Mouse (Mus musculus) MEL (cell line): Measurements from ENCODE around the gene Rnase9.

ENCODE experiments used
- BHLHE40 ChIP-seq: IDR thresholded peaks from 2 replicates; pipeline ENCODE4 v1.6.1; 2012; ENCODE audit warnings: low read depth, mild to moderate bottlenecking, inconsistent platforms, low read length, improper control_type of control experiment, borderline replicate concordance
- CTCF ChIP-seq, 3 experiments: IDR thresholded peaks in 2 of 3; conservative IDR thresholded peaks in 1 of 3; 2 replicates each; pipeline ENCODE4 v1.5.1; 2011 to 2012; ENCODE audit warnings: low read length in 3 of 3, low read depth in 2 of 3, mild to moderate bottlenecking in 2 of 3, improper control_type of control experiment in 1 of 3, inconsistent platforms in 1 of 3, mixed read lengths in 1 of 3, moderate library complexity in 1 of 3; ENCODE audit not compliant: control insufficient read depth in 1 of 3, insufficient read depth in 1 of 3, poor library complexity in 1 of 3, severe bottlenecking in 1 of 3
- E2F4 ChIP-seq: IDR thresholded peaks from 2 replicates; pipeline ENCODE4 v1.6.1; 2011; ENCODE audit warnings: low read depth, low read length, improper control_type of control experiment, borderline replicate concordance
- ELF1 ChIP-seq: IDR thresholded peaks from 2 replicates; pipeline ENCODE4 v1.6.1; 2014; ENCODE audit warnings: low read depth, mild to moderate bottlenecking, inconsistent platforms, low read length, improper control_type of control experiment, moderate library complexity
- EP300 ChIP-seq, 2 experiments: IDR thresholded peaks; 2 replicates each; pipeline ENCODE4 v1.6.1; 2011; ENCODE audit warnings: improper control_type of control experiment in 2 of 2, low read length in 2 of 2, low read depth in 1 of 2, mild to moderate bottlenecking in 1 of 2
- GABPA ChIP-seq: IDR thresholded peaks from 2 replicates; pipeline ENCODE4 v1.6.1; 2012; ENCODE audit warnings: low read depth, mild to moderate bottlenecking, inconsistent platforms, low read length, improper control_type of control experiment, moderate library complexity
- GATA1 ChIP-seq: IDR thresholded peaks from 2 replicates; pipeline ENCODE4 v1.6.1; 2011; ENCODE audit warnings: low read depth, low read length, improper control_type of control experiment
- MAZ ChIP-seq: IDR thresholded peaks from 2 replicates; pipeline ENCODE4 v1.6.1; 2012; ENCODE audit warnings: low read depth, mild to moderate bottlenecking, inconsistent platforms, low read length, improper control_type of control experiment
- RAD21 ChIP-seq: IDR thresholded peaks from 2 replicates; pipeline ENCODE4 v1.6.1; 2011; ENCODE audit warnings: mild to moderate bottlenecking, low read depth, low read length, improper control_type of control experiment
- SIN3A ChIP-seq: IDR thresholded peaks from 2 replicates; pipeline ENCODE4 v1.6.1; 2012; ENCODE audit warnings: low read length, improper control_type of control experiment, inconsistent platforms
- TCF12 ChIP-seq: IDR thresholded peaks from 2 replicates; pipeline ENCODE4 v1.6.1; 2014; ENCODE audit warnings: low read depth, mild to moderate bottlenecking, inconsistent platforms, low read length, improper control_type of control experiment, moderate library complexity
- UBTF ChIP-seq: IDR thresholded peaks from 2 replicates; pipeline ENCODE4 v1.6.1; 2012; ENCODE audit warnings: low read depth, mild to moderate bottlenecking, inconsistent platforms, low read length, improper control_type of control experiment, moderate library complexity, borderline replicate concordance; ENCODE audit not compliant: insufficient read depth
- ZKSCAN1 ChIP-seq: IDR thresholded peaks from 2 replicates; pipeline ENCODE4 v1.6.1; 2012; ENCODE audit warnings: low read depth, mild to moderate bottlenecking, inconsistent platforms, low read length, improper control_type of control experiment, moderate library complexity

GRCm38 (mm10) chr14:51041769-51042168 lies at the start of gene Rnase9:
- TF ChIP-seq EP300 (IDR thresholded peaks at IDR 0.05; ENCODE audit: low read depth in 1 of 2, low read length in 2 of 2) (no peak), TCF12 (no peak), RAD21 (no peak), CTCF (IDR thresholded peaks at IDR 0.05 in 2 of 3, conservative IDR thresholded peaks at IDR 0.05 in 1 of 3; ENCODE audit: control insufficient read depth in 1 of 3, insufficient read depth in 1 of 3, low read depth in 2 of 3, low read length in 3 of 3, poor library complexity in 1 of 3, severe bottlenecking in 1 of 3) (no peak), SIN3A (no peak), GABPA (no peak), ZKSCAN1 (no peak), UBTF (no peak), MAZ (no peak), ELF1 (no peak), BHLHE40 (no peak), GATA1 (no peak), E2F4 (no peak)
